Mouse (Mus musculus): Measurements from ENCODE around the gene Emx1.

Emx1 gene

GRCm38 (mm10) chr6:85189361-85189760, 2.1 kb downstream of the Emx1 start:
- DNase-seq (ENCODE audit: low spot score in 2 of 2): no peak

GRCm38 (mm10) chr6:85189911-85190591, 2.8 kb downstream of the Emx1 start:
- no peak for DNase-seq (ENCODE audit: low spot score in 2 of 2)

DNA sequence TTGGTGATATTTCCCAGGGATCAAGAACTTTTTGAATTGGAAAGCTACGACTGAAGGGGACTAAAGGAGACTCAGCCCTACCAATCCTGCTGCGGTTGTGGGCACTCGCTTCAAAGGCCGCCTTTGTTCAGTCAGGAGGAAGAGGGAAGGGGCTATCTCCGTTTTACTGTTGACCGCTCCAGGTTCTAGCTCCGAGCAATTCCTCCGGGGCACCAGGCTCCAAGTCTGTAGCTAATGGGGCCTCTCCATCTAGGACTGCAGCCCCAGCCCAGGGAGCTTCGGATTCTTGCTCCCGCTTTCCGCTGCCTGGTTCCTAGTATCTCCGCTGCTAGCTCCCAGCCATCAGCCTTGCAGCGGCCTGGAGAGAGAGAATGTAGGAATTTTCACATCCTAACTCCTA, 3.4 kb downstream of the Emx1 start:
- no peak for DNase-seq (ENCODE audit: low spot score in 2 of 2)

- no peak for DNase-seq (ENCODE audit: low spot score in 2 of 2)
Measured at GRCm38 (mm10) chr6:85191751-85192440, 4.7 kb downstream of the Emx1 start.

DNA sequence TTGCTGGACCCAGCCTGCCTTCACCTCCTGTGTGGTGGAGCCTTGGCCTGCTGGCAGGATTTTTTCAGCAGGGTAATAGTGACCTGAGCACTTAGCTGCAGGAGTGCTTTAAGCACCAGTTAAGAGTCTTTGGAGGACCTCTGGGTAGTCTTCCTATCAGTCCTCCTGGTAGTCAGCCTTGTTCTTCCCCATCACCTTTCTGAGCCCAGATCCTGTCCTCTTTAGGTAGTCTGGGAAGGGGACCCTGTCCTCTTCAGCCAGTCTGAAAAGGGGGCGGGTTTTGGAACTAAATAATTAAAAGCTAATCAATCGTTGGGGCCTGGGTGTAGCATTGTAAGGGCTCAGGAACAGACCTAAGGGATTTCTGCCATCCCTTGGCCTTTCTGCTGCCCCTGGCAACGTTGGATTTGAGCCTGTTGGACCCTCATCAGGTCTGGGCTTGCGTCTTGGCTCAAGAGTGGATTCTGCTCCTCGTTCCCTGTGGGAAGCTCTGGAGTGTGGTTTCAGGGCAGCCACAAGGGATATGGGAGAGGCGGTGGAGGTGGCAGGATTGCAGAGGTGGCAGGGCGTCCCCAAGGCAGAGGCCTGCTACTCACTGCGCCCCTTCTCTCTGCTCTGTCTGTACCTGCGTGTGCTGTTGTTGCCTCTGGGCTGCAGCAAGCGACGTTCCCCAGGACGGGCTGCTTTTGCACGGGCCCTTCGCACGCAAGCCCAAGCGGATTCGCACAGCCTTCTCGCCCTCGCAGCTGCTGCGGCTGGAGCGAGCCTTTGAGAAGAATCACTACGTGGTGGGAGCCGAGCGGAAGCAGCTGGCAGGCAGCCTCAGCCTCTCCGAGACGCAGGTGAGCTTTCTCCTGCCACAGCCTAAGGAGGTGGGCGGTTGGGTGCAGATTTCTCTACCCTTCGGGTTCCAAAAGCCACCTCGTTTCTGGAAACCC, 6.4 kb downstream of the Emx1 start:
- DNase-seq (ENCODE audit: low spot score in 2 of 2): no peak

DNA sequence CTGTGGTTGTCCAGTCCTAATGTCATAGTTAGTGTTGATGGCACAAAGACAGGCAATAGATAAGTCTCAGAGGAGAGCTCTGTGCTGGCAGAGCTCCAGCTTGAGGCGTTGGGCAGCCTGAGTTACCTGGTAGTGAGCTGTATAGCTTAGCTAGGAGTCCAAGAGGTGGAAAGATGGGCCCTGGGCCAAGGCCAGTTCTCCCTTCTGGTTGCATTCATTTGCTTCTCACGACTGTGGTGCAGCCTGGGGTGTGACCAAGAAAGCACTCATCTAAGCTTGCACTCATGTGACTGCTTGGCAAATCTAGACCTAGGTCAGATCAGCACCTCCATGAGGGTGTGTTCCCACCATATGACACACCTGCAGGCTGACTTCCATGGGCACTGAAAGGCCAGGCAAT, 10.7 kb downstream of the Emx1 start:
- DNase-seq (ENCODE audit: low spot score in 2 of 2): no peak

DNA sequence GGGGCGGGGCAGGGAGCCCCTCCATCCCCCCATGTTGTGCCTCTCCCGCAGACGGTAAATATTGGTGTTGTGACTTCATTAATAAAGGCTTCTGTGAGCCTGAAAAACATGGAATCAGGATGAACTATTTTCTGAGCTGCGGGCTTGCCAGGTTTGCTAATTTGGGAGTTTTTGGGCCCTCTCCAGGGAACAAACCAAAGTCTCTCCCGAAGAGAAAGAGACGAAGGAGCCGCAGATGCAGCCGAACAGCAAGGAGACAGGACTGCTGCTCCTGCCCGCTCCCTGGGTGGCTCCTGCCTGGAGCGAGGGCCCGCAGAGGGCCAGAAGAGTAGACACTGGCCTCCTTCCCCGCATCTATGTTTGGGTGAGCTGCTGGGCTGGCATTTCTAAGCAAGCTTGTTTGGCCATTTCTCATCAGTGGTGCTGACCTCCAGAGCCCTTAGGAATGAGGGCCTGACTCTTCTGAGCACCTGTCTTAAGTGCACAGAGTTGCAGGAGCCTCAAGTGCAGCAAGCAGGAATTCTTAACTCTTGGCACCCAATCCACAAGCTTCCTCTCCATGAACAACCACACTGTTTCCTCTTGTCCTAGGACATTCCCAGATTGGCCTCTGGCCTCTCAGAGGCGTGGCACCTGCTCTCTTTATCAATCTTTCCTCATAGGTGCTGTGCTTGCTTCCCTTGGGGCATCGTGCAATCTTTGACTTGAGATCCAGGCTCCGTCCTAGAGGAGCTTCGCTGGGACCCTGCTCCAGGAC, 19.1 kb downstream of the Emx1 start:
- DNase-seq (ENCODE audit: low spot score in 2 of 2): peak in 1 of 2 experiments; percentile 46

DNA sequence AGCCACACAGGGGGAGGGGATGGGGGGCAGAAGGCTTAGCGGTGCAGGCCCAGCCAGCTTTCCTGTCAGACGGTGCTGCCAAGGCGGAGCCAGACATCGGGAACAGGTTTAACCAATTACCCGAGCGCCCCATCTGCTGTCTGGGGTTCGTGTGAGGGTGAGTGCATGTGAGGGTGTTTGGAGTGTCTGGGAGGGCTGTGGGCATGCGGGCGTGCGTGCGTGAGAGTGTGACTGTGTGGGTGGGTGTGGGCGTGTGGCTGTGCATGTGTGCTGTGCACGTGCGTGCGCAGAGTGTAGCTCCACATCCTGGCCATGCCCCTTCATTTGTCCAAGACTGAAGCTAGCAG, 19.7 kb downstream of the Emx1 start:
- DNase-seq (ENCODE audit: low spot score in 2 of 2): peak in 1 of 2 experiments; percentile 57

GRCm38 (mm10) chr6:85207345-85207744, 20.1 kb downstream of the Emx1 start:
- DNase-seq (ENCODE audit: low spot score in 2 of 2): no peak

GRCm38 (mm10) chr6:85209226-85209967, 22.2 kb downstream of the Emx1 start:
- no peak for DNase-seq (ENCODE audit: low spot score in 2 of 2)

- DNase-seq (ENCODE audit: low spot score in 2 of 2): no peak
Measured at GRCm38 (mm10) chr6:85210686-85211085, 23.4 kb downstream of the Emx1 start.

DNA sequence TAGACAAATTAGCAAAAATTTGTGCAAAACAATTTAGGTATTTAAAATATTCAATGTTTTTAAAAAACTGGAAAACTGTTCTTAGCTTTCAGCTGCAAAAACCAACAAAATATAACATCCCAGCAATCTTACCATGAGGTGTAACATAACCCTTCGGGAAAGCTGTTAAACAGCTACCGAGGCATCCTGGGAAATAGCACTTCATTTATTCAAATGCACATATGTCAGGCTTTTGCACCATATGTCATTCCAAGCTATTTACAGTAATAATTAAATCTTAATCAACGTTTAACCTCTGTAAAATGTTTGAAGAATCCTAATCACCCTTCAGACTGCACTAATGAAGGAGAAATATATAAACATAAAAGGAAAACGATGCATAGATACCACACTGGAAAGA, 31.0 kb downstream of the Emx1 start:
- DNase-seq (ENCODE audit: low spot score in 2 of 2): peak in 1 of 2 experiments; percentile 33

- peak in 1 of 2 experiments; percentile 32 for DNase-seq (ENCODE audit: low spot score in 2 of 2)
Measured at GRCm38 (mm10) chr6:85218684-85219445, 31.6 kb downstream of the Emx1 start.

- peak in 1 of 2 experiments; percentile 45 for DNase-seq (ENCODE audit: low spot score in 2 of 2)
Measured at GRCm38 (mm10) chr6:85219706-85220105, 32.5 kb downstream of the Emx1 start.

- no peak for DNase-seq (ENCODE audit: low spot score in 2 of 2)
Measured at GRCm38 (mm10) chr6:85220917-85221316, 33.7 kb downstream of the Emx1 start.

DNA sequence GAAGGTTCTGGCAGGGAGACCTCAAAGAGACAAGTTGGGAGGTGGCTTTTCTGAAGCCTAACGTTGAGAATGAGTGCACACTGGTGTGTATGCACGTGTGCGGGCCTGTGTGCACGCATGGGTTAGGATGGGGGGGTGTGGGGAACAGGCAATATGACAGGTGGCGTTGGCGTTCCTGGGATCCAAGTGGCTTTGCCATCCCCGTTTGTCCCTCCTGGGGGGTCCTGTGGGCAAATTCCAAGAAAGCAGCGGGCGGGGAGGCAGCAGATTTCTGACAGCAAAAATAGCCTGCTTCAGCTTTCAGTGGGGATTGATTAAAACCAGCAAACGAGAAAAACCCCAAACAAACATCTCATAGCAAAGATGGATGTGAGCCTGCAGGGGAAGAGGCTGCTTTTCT, 35.3 kb downstream of the Emx1 start:
- no peak for DNase-seq (ENCODE audit: low spot score in 2 of 2)

- no peak for DNase-seq (ENCODE audit: low spot score in 2 of 2)
Measured at GRCm38 (mm10) chr6:85223498-85224150, 36.4 kb downstream of the Emx1 start.

DNA sequence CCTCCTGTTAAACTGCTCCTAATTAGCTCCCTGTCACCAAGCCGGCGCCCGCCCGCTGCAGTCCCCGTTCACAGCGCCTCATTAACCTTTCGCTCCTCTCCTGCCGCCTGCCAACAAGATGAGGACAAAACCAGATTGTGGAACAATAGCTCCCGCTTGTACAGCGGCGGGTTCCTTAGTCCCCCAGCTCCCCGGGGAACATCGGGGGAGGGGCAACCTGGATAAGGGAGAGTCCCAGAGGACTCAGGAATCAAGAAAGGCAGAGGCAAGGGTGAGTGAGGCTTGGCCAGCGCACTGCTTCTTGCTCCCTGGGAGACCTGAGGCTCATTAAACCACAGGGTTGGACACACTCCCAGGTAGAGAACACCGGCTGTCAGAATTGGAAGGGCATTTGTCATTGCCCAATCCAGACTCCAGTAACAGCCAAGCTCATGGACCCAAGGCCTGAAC, 37.2 kb downstream of the Emx1 start:
- no peak for DNase-seq (ENCODE audit: low spot score in 2 of 2)

DNA sequence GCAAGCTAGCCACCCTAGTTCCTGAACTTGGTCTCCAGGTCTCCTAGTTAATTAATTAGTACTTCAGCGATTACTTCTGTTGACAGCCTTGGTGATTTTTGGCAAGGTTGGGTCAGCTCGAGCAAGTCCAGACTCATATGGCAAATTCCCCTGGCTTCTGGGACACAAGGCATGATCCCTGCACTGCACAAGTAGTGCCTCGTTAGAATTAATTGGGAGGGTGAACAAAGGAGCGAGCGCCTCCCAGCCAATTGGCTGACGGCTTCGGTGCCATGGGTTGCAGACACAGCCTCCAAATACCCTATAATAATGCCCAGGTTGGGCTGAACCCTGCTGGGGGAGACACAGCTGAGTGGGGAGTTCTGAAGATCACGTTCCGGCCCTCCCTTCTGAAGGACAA, 39.3 kb downstream of the Emx1 start:
- DNase-seq (ENCODE audit: low spot score in 2 of 2): no peak

DNA sequence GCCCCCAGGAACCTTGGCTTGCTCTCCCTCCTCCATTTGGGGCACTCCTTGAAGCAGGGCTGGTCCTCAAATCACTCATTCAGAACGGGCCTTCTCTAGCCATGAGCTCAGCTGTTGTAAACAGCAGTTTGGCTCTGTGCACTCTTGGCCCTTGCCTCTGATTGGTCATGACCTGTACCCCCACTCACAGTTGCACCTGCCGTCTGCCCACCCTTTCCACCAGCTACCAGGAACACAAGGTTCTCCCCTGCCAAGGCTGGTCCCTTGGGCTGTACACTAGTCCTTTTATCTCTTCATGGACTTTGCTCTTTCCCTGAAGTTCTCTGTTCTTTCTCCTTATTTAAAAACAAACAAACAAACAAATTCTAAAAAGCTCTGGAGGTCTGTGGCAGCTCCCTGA, 40.3 kb downstream of the Emx1 start:
- DNase-seq (ENCODE audit: low spot score in 2 of 2): no peak
